Mouse (Mus musculus) heart, postnatal 0 days (tissue): ENCODE results near the gene Psen2. TPM values are rescaled to one million over a fixed set of nuclear protein-coding genes. Genes with fewer than 3 reads are reported as not detected.
A peak's percentile ranks its signal among the peaks of the same experiment; 100 is the strongest.

Source experiments
- ATAC-seq: fragments of 200-750 bp; cut with Nextera tagmentation; 2 replicates; pipeline ENCODE4 v1.8.0; 2017; ENCODE audit warnings: low read depth, moderate number of reproducible peaks, moderate library complexity; ENCODE audit not compliant: insufficient read depth
- DNase-seq: peaks from one replicate; pipeline ENCODE4 v3.0.0-alpha.2; 2016; ENCODE audit warnings: low spot score
- H3K27ac ChIP-seq: fragments of 300-500 bp; sonication (generic); 2 replicates; pipeline ENCODE4 v1.5.1; 2014; ENCODE audit warnings: low read depth, mild to moderate bottlenecking
- H3K27me3 ChIP-seq: fragments of 300-500 bp; sonication (generic); 2 replicates; pipeline ENCODE4 v1.6.1; 2014; ENCODE audit warnings: low read length, mixed read lengths; ENCODE audit not compliant: control insufficient read depth, insufficient read depth
- H3K36me3 ChIP-seq: fragments of 300-500 bp; sonication (generic); replicated peaks from 2 replicates; pipeline ENCODE4 v1.6.1; 2014; ENCODE audit warnings: low read length, mixed read lengths; ENCODE audit not compliant: control insufficient read depth, insufficient read depth
- H3K4me1 ChIP-seq: fragments of 300-500 bp; sonication (generic); 2 replicates; pipeline ENCODE4 v1.6.1; 2014; ENCODE audit warnings: antibody characterized with exemption; ENCODE audit not compliant: control insufficient read depth, insufficient read depth
- H3K4me2 ChIP-seq: fragments of 300-500 bp; sonication (generic); 2 replicates; pipeline ENCODE4 v1.6.1; 2014; ENCODE audit warnings: low read depth, mild to moderate bottlenecking, low read length, moderate library complexity
- H3K4me3 ChIP-seq: fragments of 300-500 bp; sonication (generic); 2 replicates; pipeline ENCODE4 v1.5.1; 2014; ENCODE audit warnings: low read depth, low read length
- H3K9ac ChIP-seq: fragments of 300-500 bp; sonication (generic); replicated peaks from 2 replicates; pipeline ENCODE4 v1.6.1; 2014; ENCODE audit warnings: low read depth, low read length, mixed read lengths
- H3K9me3 ChIP-seq: fragments of 300-500 bp; sonication (generic); replicated peaks from 2 replicates; pipeline ENCODE4 v1.6.1; 2016; ENCODE audit warnings: low read length; ENCODE audit not compliant: control insufficient read depth
- CTCF ChIP-seq: IDR thresholded peaks from 2 replicates; pipeline ENCODE4 v1.5.1; 2016; ENCODE audit warnings: antibody characterized with exemption, control low read depth, low read depth
- EP300 ChIP-seq: IDR thresholded peaks from 2 replicates; pipeline ENCODE4 v1.6.1; 2016; ENCODE audit warnings: antibody characterized with exemption, low read depth
- WGBS: fragments of 180-500 bp; shearing (Covaris S2); extraction: QIAGEN DNeasy Blood & Tissue Kit; methylation state at CpG from one replicate; pipeline ENCODE4 v1.1.7; 2014; 5-methylcytosine and 5-hydroxymethylcytosine counted together
- polyA plus RNA-seq: library from polyadenylated mRNA; unstranded; fragments of >200 nt; fragmentation: Nextera tagmentation; extraction: Ambion mirVana; gene quantifications from 2 replicates; pipeline ENCODE4 v1.2.1, GENCODE M21; 2015
- total RNA-seq: library from RNA; depleted of rRNA; stranded (reverse); fragments of >200 nt; gene quantifications from 2 replicates; pipeline ENCODE4 v1.2.3, GENCODE M21; 2014; ENCODE audit warnings: low replicate concordance

Gene Psen2
- total and polyA plus RNA-seq, 2 experiments from 2014 or later: 16.4 to 33.3 TPM

DNA sequence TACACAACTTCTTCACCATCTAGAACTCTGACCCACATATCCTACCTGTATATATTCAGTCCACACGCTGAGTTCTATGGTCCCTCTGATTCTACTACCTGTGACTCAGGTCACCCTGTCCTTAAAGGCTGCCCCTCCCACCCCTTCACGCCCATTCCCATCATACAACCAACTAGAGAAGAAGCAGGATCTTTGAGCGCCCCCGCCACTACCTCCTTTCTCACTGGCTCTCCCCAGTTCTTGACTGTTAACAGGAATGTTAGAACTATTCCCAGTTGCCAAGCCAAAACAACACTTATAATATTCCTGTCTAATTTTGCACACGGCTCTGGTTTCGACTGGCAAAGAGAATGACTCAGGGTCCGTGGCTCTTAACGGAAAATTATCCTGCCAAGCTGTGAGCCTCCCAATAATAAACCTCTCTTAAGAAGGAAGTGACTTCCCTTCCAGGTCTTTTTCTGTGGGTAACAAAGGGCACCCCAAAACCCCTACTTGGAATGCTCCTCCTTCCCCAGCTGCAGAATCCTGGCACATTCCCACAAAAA is 69.8 kb downstream of the Psen2 start:
- DNase-seq (peak; percentile 67), ATAC-seq (no peak)
- WGBS: 44% methylated on average over 8 of the region's 8 CpGs
- H3K4me3 ChIP-seq: peak overlapping the region; percentile 79
- no peaks in the 10 kb centered on the region for H3K9me3 ChIP-seq
- H3K27me3 ChIP-seq: no peaks in the 10 kb centered on the region
- H3K27ac ChIP-seq: peak overlapping the region; percentile 94
- peaks cover 25% of the 10 kb centered on the region for H3K4me1 ChIP-seq
- no peak for TF ChIP-seq EP300
- H3K9ac ChIP-seq: peak overlapping the region; percentile 80
- H3K4me2 ChIP-seq: peak overlapping the region; percentile 92
- H3K36me3 ChIP-seq: no peaks in the 10 kb centered on the region

- Histone ChIP-seq H3K36me3 (no peaks in the 10 kb centered on the region), H3K4me2 (peak overlapping the region; percentile 92), H3K9ac (peak overlapping the region; percentile 30; the same call in 1 of the 2 replicates), H3K9me3 (no peaks in the 10 kb centered on the region), H3K27ac (peak overlapping the region; percentile 94), H3K27me3 (no peaks in the 10 kb centered on the region), H3K4me1 (peaks cover 31% of the 10 kb centered on the region), H3K4me3 (peak overlapping the region; percentile 79)
- TF ChIP-seq EP300: no peak
- no peak for TF ChIP-seq CTCF
- no peak for ATAC-seq
- 31% methylated on average over 4 of the region's 4 CpGs for WGBS
- DNase-seq: no peak
These were observed 70.4 kb downstream of the Psen2 start for GRCm38 (mm10) chr1:180192866-180193265.

- H3K9ac ChIP-seq: peak overlapping the region; percentile 31; the same call in 1 of the 2 replicates
- WGBS: 53% methylated on average over 7 of the region's 7 CpGs
- H3K27me3 ChIP-seq: no peaks in the 10 kb centered on the region
- peaks cover 41% of the 10 kb centered on the region for H3K4me1 ChIP-seq
- H3K27ac ChIP-seq: peak overlapping the region; percentile 94
- H3K36me3 ChIP-seq: no peaks in the 10 kb centered on the region
- TF ChIP-seq EP300: no peak
- H3K4me3 ChIP-seq: peak overlapping the region; percentile 79
- no peak for DNase-seq
- no peak for ATAC-seq
- H3K4me2 ChIP-seq: peak overlapping the region; percentile 92
- no peaks in the 10 kb centered on the region for H3K9me3 ChIP-seq
These were observed 71.5 kb downstream of the Psen2 start for GRCm38 (mm10) chr1:180191651-180192220.

- peaks cover 45% of the 10 kb centered on the region for H3K4me1 ChIP-seq
- no peaks in the 10 kb centered on the region for H3K9me3 ChIP-seq
- DNase-seq (no peak), ATAC-seq (no peak)
- TF ChIP-seq CTCF (no peak), EP300 (no peak)
- no peak overlapping the region for H3K9ac ChIP-seq
- H3K27me3 ChIP-seq: no peaks in the 10 kb centered on the region
- peak overlapping the region; percentile 79; the same call in 1 of the 2 replicates for H3K4me3 ChIP-seq
- no peaks in the 10 kb centered on the region for H3K36me3 ChIP-seq
- H3K4me2 ChIP-seq: peak overlapping the region; percentile 92
- peak overlapping the region; percentile 94 for H3K27ac ChIP-seq
- 73% methylated on average over 8 of the region's 8 CpGs for WGBS
These were observed 72.1 kb downstream of the Psen2 start for GRCm38 (mm10) chr1:180191112-180191511.

GRCm38 (mm10) chr1:180188951-180189350 is 74.3 kb downstream of the Psen2 start:
- Histone ChIP-seq H3K9ac (no peak overlapping the region; the same call in 1 of the 2 replicates), H3K4me1 (peaks cover 58% of the 10 kb centered on the region), H3K27ac (peak overlapping the region; percentile 64), H3K9me3 (no peaks in the 10 kb centered on the region), H3K4me3 (no peak overlapping the region), H3K4me2 (0 out of 2 replicates have a peak overlapping the region, but pooled peaks have one; percentile 19), H3K36me3 (no peaks in the 10 kb centered on the region), H3K27me3 (no peaks in the 10 kb centered on the region)
- ATAC-seq (no peak), DNase-seq (peak; percentile 30)
- 44% methylated on average over 4 of the region's 4 CpGs for WGBS
- TF ChIP-seq EP300 (no peak), CTCF (no peak)
